Mouse (Mus musculus) lung, embryonic 14.5 days (tissue): ENCODE measurements around the gene Aph1a. TPM values are rescaled to one million over a fixed set of nuclear protein-coding genes. Genes with fewer than 3 reads are reported as not detected.
A peak's percentile ranks its signal among the peaks of the same experiment; 100 is the strongest.
"Not testable (repeated sequence)": the region's sequence is repeated elsewhere in the genome, so short reads cannot be mapped to it uniquely, and the experiment has no call there.

ENCODE experiments used
- ATAC-seq: fragments of 200-750 bp; cut with Nextera tagmentation; 2 replicates; pipeline ENCODE4 v1.8.0; 2017; ENCODE audit warnings: mild to moderate bottlenecking, moderate TSS enrichment, moderate library complexity; ENCODE audit not compliant: insufficient read depth
- DNase-seq: peaks from one replicate; pipeline ENCODE4 v3.0.0-alpha.2; 2015
- H3K27ac ChIP-seq: fragments of 300-500 bp; sonication (generic); 2 replicates; pipeline ENCODE4 v1.5.1; 2014; ENCODE audit warnings: low read depth, mild to moderate bottlenecking, moderate library complexity
- H3K27me3 ChIP-seq: fragments of 300-500 bp; sonication (generic); 2 replicates; pipeline ENCODE4 v1.6.1; 2014; ENCODE audit warnings: low read length, control low read depth; ENCODE audit not compliant: insufficient read depth
- H3K36me3 ChIP-seq: fragments of 300-500 bp; sonication (generic); 2 replicates; pipeline ENCODE4 v1.6.1; 2014; ENCODE audit warnings: control low read depth; ENCODE audit not compliant: insufficient read depth
- H3K4me1 ChIP-seq: fragments of 300-500 bp; sonication (generic); 2 replicates; pipeline ENCODE4 v1.6.1; 2014; ENCODE audit warnings: antibody characterized with exemption, control low read depth; ENCODE audit not compliant: insufficient read depth
- H3K4me2 ChIP-seq: fragments of 300-500 bp; sonication (generic); 2 replicates; pipeline ENCODE4 v1.6.1; 2014; ENCODE audit warnings: mild to moderate bottlenecking
- H3K4me3 ChIP-seq: fragments of 300-500 bp; sonication (generic); 2 replicates; pipeline ENCODE4 v1.5.1; 2014; ENCODE audit warnings: low read depth, low read length
- H3K9ac ChIP-seq: fragments of 300-500 bp; sonication (generic); 2 replicates; pipeline ENCODE4 v1.6.1; 2014
- H3K9me3 ChIP-seq: fragments of 300-500 bp; sonication (generic); 2 replicates; pipeline ENCODE4 v1.6.1; 2016; ENCODE audit warnings: low read depth, low read length, control low read depth
- CTCF ChIP-seq: IDR thresholded peaks from 2 replicates; pipeline ENCODE4 v1.5.1; 2016; ENCODE audit warnings: antibody characterized with exemption, low read depth
- WGBS: fragments of 180-500 bp; shearing (Covaris S2); extraction: QIAGEN DNeasy Blood & Tissue Kit; methylation state at CpG from one replicate; pipeline ENCODE4 v1.1.7; 2014; 5-methylcytosine and 5-hydroxymethylcytosine counted together
- polyA plus RNA-seq: library from polyadenylated mRNA; unstranded; fragments of >200 nt; fragmentation: Nextera tagmentation; extraction: Ambion mirVana; gene quantifications from 2 replicates; pipeline ENCODE4 v1.2.1, GENCODE M21; 2014

Aph1a gene
- polyA plus RNA-seq, 1 experiment from 2014 or later, result 47.9 TPM

- WGBS, result 3% methylated on average over 16 of the region's 16 CpGs
- Histone ChIP-seq H3K9me3 (no peaks in the 10 kb centered on the region), H3K36me3 (peaks cover 19% of the 10 kb centered on the region; the same call in 1 of the 2 replicates), H3K27ac (peak overlapping the region; percentile 86), H3K27me3 (no peaks in the 10 kb centered on the region), H3K4me2 (peak overlapping the region; percentile 76), H3K4me3 (peak overlapping the region; percentile 70), H3K9ac (peak overlapping the region; percentile 77), H3K4me1 (peaks cover 4% of the 10 kb centered on the region; the same call in 1 of the 2 replicates)
- no peak for TF ChIP-seq CTCF
- peak; percentile 13; the same call in 1 of the 2 replicates for ATAC-seq
- DNase-seq, result peak; percentile 77
These were observed 770 bp downstream of the Aph1a start for GRCm38 (mm10) chr3:95894317-95895160.

- H3K4me1 ChIP-seq, H3K27me3 ChIP-seq, ATAC-seq, H3K9me3 ChIP-seq, H3K9ac ChIP-seq, DNase-seq, H3K27ac ChIP-seq: not testable (repeated sequence)
- H3K4me3 ChIP-seq, result peak overlapping the region; percentile 70; the same call in 1 of the 2 replicates
- peak overlapping the region; percentile 76 for H3K4me2 ChIP-seq
- WGBS, result 83% methylated on average over 7 of the region's 7 CpGs
- peaks cover 19% of the 10 kb centered on the region; the same call in 1 of the 2 replicates for H3K36me3 ChIP-seq
These were observed 1.7 kb downstream of the Aph1a start for GRCm38 (mm10) chr3:95895501-95895900.

GRCm38 (mm10) chr3:95899800-95900524, 6.2 kb downstream of the Aph1a start:
- Histone ChIP-seq H3K36me3 (peaks cover 19% of the 10 kb centered on the region; the same call in 1 of the 2 replicates), H3K27ac (no peak overlapping the region), H3K9ac (no peak overlapping the region), H3K4me1 (peaks cover 6% of the 10 kb centered on the region; the same call in 1 of the 2 replicates), H3K4me2 (no peak overlapping the region), H3K9me3 (no peaks in the 10 kb centered on the region), H3K4me3 (no peak overlapping the region), H3K27me3 (no peaks in the 10 kb centered on the region)
- 70% methylated on average over 13 of the region's 13 CpGs for whole genome bisulfite sequencing
- no peak for TF ChIP-seq CTCF
- ATAC-seq (no peak), DNase-seq (no peak)

DNA sequence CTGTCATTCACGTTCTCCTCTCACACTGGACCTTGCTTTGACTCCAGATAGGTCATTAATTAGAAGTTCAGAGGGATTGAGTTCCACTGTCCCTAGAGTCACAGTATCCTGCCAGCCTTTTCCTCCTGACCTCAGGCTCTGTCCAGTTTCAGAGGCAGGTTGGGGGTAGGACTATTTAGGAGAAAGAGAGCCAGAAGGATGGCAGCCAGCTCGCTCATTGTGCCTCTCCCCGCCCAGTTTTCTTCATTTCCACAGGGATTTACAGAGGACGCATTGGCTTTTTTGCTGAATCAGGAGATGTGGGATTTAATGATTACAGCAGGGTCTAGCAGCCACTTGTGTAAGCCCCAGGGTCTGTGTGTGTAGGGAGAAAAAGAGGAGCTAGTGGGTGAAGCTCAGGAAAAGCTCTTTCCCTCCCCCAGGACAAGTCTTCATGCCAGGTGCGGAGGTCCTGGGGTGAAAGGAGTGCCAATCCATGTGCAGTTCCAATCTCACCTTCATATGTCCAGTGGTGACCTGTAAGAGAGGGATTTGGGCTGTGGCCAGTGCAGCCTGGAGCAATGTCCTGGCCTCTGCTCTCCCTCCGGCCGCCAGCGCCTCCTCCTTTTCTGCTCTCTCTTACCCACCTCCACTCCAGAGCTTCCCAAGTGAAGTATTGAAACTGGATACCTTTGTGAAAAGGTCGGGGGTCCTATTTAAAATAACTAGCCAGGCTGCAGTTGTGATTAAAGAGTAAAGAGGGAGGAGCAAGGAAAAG, 8.0 kb downstream of the Aph1a start:
- Histone ChIP-seq H3K27me3 (no peaks in the 10 kb centered on the region), H3K9ac (no peak overlapping the region; the same call in 1 of the 2 replicates), H3K4me1 (peaks cover 11% of the 10 kb centered on the region), H3K4me3 (no peak overlapping the region), H3K9me3 (no peaks in the 10 kb centered on the region), H3K4me2 (no peak overlapping the region; the same call in 1 of the 2 replicates), H3K36me3 (peaks cover 11% of the 10 kb centered on the region; the same call in 1 of the 2 replicates), H3K27ac (no peak overlapping the region)
- no peak for DNase-seq
- no peak for TF ChIP-seq CTCF
- 54% methylated on average over 9 of the region's 9 CpGs for whole genome bisulfite sequencing
- no peak for ATAC-seq

DNA sequence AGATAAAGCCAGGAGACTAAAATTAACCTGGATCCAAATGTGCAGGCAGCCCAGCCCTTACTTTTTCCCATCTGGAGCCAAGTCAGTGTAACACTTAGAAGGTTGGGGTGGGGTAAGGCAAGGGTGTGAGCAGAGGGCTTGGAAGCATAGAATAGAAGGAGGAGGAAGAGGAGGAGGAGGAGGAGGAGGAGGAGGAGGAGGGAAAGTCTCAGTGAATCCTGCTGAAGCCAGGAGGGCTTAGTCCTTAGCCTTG, 8.5 kb downstream of the Aph1a start:
- H3K27me3 ChIP-seq, result no peaks in the 10 kb centered on the region
- H3K27ac ChIP-seq, result no peak overlapping the region
- H3K9me3 ChIP-seq, result no peaks in the 10 kb centered on the region
- H3K4me2 ChIP-seq, result peak overlapping the region; percentile 81; the same call in 1 of the 2 replicates
- H3K4me3 ChIP-seq, result no peak overlapping the region
- H3K36me3 ChIP-seq, result peaks cover 11% of the 10 kb centered on the region; the same call in 1 of the 2 replicates
- DNase-seq (no peak), ATAC-seq (no peak)
- TF ChIP-seq CTCF, result no peak
- peaks cover 11% of the 10 kb centered on the region for H3K4me1 ChIP-seq
- H3K9ac ChIP-seq, result no peak overlapping the region

- Histone ChIP-seq H3K9ac (no peak overlapping the region), H3K4me1 (peaks cover 11% of the 10 kb centered on the region), H3K27ac (no peak overlapping the region), H3K27me3 (no peaks in the 10 kb centered on the region), H3K36me3 (0 out of 2 replicates have a peak, but pooled peaks cover 7% of the 10 kb centered on the region), H3K4me2 (peak overlapping the region; percentile 81), H3K4me3 (no peak overlapping the region), H3K9me3 (no peaks in the 10 kb centered on the region)
- DNase-seq (no peak), ATAC-seq (no peak)
- TF ChIP-seq CTCF, result no peak
- 21% methylated on average over 6 of the region's 6 CpGs for WGBS
These were observed 8.9 kb downstream of the Aph1a start for GRCm38 (mm10) chr3:95902643-95903042.
